Mouse (Mus musculus): ENCODE data around the gene Tcf20. TPM values are rescaled to one million over a fixed set of nuclear protein-coding genes. Genes with fewer than 3 reads are reported as not detected.

The Tcf20 gene
- total and polyA plus RNA-seq, 3 experiments = 34.7 to 92.0 (median 91.8) TPM

DNA sequence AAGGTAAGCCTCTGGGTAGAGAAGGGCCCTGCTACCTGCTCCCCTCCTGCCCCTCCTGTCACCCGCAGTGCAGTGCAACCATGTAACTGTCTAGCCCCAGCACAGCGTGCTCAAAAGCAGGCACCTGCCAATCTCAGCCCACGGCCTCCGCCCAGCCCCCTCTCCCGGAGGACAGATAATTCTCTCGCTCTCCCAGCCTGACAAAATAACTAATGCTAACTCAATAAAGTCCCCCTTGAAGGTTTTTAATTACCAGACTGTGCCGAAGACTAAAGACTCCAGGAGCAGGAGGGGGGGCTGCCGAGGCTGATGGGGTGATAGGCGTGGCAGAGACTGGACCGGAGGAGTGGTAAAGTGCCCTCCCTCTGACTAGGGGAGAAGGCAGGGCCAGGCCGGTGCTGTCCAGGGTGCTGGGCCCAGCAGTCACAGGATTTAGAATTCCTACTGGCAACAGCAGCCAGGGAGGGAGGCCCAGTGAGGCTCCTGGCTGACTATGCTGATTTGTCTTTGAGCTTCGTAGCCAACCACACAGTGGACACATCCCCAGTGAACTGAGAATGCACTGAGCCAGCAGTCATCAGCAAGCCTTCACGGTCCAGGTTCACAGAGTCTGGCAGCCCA lies 66.7 kb downstream of the Tcf20 start:
- DNase-seq (ENCODE audit: low read depth, low spot score) = peak; percentile 77
- H3K27me3 ChIP-seq (ENCODE audit: control insufficient read depth in 1 of 2, insufficient read depth in 2 of 2, low read length in 2 of 2) = peaks cover 0 to 2% of the 10 kb centered on the region in 2 experiments; a peak in 1 of 4 replicates

DNA sequence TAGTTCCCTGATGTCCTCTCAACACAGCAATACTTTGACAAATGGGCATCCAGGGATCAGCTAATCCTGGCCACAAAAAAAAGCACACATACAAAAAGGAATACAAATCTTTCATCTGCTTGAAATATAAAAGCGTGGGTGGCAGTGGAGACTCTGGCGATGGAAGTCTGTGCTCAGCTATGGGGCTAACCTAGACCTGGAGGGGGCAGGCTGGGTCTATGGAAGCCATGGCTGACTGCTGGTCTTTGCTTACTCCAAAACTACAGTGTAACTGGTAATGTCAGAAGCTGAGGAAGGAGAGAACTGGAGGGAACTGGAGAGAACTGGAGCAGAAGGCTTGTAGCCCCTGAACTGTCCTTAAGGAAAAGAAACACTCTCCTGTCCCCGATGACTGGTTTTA lies 69.7 kb downstream of the Tcf20 start:
- DNase-seq (ENCODE audit: low read depth, low spot score) = no peak
- Histone ChIP-seq H3K36me3 (ENCODE audit: control insufficient read depth in 1 of 2, insufficient read depth in 2 of 2, low read length in 2 of 2) (peaks cover 0 to 13% of the 10 kb centered on the region in 2 experiments; a peak in 2 of 4 replicates), H3K27ac (ENCODE audit: control insufficient read depth, low read depth, low read length) (no peak overlapping the region), H3K9me3 (replicated peaks; ENCODE audit: insufficient read depth, low read length) (no peaks in the 10 kb centered on the region), H3K4me1 (ENCODE audit: control insufficient read depth in 1 of 2, insufficient read depth in 2 of 2, low read length in 2 of 2) (peaks cover 2 to 32% of the 10 kb centered on the region in 2 experiments; a peak in 3 of 4 replicates), H3K79me2 (ENCODE audit: control insufficient read depth, insufficient read depth, low read length, poor library complexity) (no peaks in the 10 kb centered on the region), H3K4me3 (ENCODE audit: control insufficient read depth in 1 of 2, insufficient read depth in 1 of 2, low read depth in 2 of 2, low read length in 2 of 2) (no peak overlapping the region), H3K27me3 (ENCODE audit: control insufficient read depth in 1 of 2, insufficient read depth in 2 of 2, low read length in 2 of 2) (no peaks in the 10 kb centered on the region; a peak in 1 of 4 replicates), H3K9ac (ENCODE audit: control insufficient read depth, low read depth, low read length, poor library complexity, severe bottlenecking) (no peak overlapping the region)
- TF ChIP-seq MAZ (IDR thresholded peaks at IDR 0.05; ENCODE audit: low read depth, low read length) (no peak), E2F4 (IDR thresholded peaks at IDR 0.05; ENCODE audit: borderline replicate concordance, low read depth, low read length) (no peak), RAD21 (IDR thresholded peaks at IDR 0.05; ENCODE audit: low read depth, low read length) (no peak; the same call in 1 of the 2 replicates), TCF12 (IDR thresholded peaks at IDR 0.05; ENCODE audit: low read depth, low read length) (no peak), NRF1 (IDR thresholded peaks at IDR 0.05; ENCODE audit: insufficient read depth, low read depth, low read length, poor library complexity, severe bottlenecking) (no peak), NELFE (IDR thresholded peaks at IDR 0.05; ENCODE audit: low read depth, low read length) (no peak), RCOR1 (IDR thresholded peaks at IDR 0.05; ENCODE audit: low read depth, low read length) (no peak)

More for the DNA sequence above, 66.7 kb downstream of the Tcf20 start:
- H3K9me3 ChIP-seq (replicated peaks; ENCODE audit: insufficient read depth, low read length) = no peaks in the 10 kb centered on the region
- peaks cover 2 to 23% of the 10 kb centered on the region in 2 experiments; a peak in 3 of 4 replicates for H3K4me1 ChIP-seq (ENCODE audit: control insufficient read depth in 1 of 2, insufficient read depth in 2 of 2, low read length in 2 of 2)
- H3K4me3 ChIP-seq (ENCODE audit: control insufficient read depth in 1 of 2, insufficient read depth in 1 of 2, low read depth in 2 of 2, low read length in 2 of 2) = peak overlapping the region; percentile 16 to 50; a peak in 3 of 4 replicates
- TF ChIP-seq BHLHE40 (IDR thresholded peaks at IDR 0.05; ENCODE audit: borderline replicate concordance, low read depth, low read length) (no peak), MAZ (IDR thresholded peaks at IDR 0.05; ENCODE audit: low read depth, low read length) (peak; percentile 54), MXI1 (IDR thresholded peaks at IDR 0.05; ENCODE audit: low read depth, low read length) (peak; percentile 92), SIN3A (IDR thresholded peaks at IDR 0.05; ENCODE audit: low read length) (peak; percentile 97)
- no peak overlapping the region for H3K9ac ChIP-seq (ENCODE audit: control insufficient read depth, low read depth, low read length, poor library complexity, severe bottlenecking)
- no peaks in the 10 kb centered on the region for H3K79me2 ChIP-seq (ENCODE audit: control insufficient read depth, insufficient read depth, low read length, poor library complexity)
- no peak overlapping the region for H3K27ac ChIP-seq (ENCODE audit: control insufficient read depth, low read depth, low read length)
- H3K36me3 ChIP-seq (ENCODE audit: control insufficient read depth in 1 of 2, insufficient read depth in 2 of 2, low read length in 2 of 2) = peaks cover 0 to 10% of the 10 kb centered on the region in 2 experiments; a peak in 2 of 4 replicates

DNA sequence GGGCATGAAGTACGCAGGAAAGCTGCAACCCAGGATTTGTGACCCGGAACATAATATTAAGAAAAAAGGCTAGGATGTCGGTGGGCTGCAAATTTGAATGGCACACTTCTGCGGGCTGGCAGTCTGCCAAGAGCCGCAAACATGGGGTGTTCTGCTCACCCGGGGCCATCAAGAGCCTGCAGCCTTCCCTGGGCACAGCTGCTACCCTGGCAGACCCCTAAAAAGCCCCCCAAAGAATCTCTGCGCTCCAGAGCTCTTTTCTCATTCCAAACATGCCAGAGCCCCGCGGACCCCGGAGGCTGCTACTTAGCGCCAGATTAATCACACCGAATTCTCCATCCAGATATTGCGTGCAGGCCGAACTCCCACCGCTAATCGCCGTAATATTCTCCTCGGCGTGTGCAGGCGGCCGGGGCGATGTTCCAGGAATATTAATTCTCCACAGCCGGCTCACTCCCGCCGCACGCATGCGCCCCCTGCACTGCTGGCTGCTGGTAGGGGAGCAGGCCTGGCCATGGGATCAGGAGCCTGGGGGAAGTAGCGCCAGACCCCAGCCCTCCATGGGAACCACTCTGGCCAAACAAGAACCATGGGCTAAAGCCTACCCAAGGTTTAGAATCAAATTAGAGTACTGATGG lies 70.3 kb downstream of the Tcf20 start:
- no peaks in the 10 kb centered on the region for H3K9me3 ChIP-seq (replicated peaks; ENCODE audit: insufficient read depth, low read length)
- H3K79me2 ChIP-seq (ENCODE audit: control insufficient read depth, insufficient read depth, low read length, poor library complexity) = no peaks in the 10 kb centered on the region
- no peaks in the 10 kb centered on the region; a peak in 1 of 4 replicates for H3K27me3 ChIP-seq (ENCODE audit: control insufficient read depth in 1 of 2, insufficient read depth in 2 of 2, low read length in 2 of 2)
- peaks cover 0 to 13% of the 10 kb centered on the region in 2 experiments; a peak in 2 of 4 replicates for H3K36me3 ChIP-seq (ENCODE audit: control insufficient read depth in 1 of 2, insufficient read depth in 2 of 2, low read length in 2 of 2)
- H3K9ac ChIP-seq (ENCODE audit: control insufficient read depth, low read depth, low read length, poor library complexity, severe bottlenecking) = no peak overlapping the region
- no peak overlapping the region for H3K27ac ChIP-seq (ENCODE audit: control insufficient read depth, low read depth, low read length)
- TF ChIP-seq TCF12 (IDR thresholded peaks at IDR 0.05; ENCODE audit: low read depth, low read length) (no peak), JUND (IDR thresholded peaks at IDR 0.05; ENCODE audit: low read depth, low read length) (no peak), NELFE (IDR thresholded peaks at IDR 0.05; ENCODE audit: low read depth, low read length) (no peak), TAL1 (IDR thresholded peaks at IDR 0.05; ENCODE audit: low read length) (no peak), MEF2A (IDR thresholded peaks at IDR 0.05; ENCODE audit: extremely low read depth, insufficient replicate concordance, low read depth, low read length, poor library complexity, severe bottlenecking) (no peak), ETS1 (IDR thresholded peaks at IDR 0.05; ENCODE audit: low read depth, low read length) (no peak), SMC3 (IDR thresholded peaks at IDR 0.05; ENCODE audit: low read depth, low read length) (no peak), ZMIZ1 (IDR thresholded peaks at IDR 0.05; ENCODE audit: low read depth, low read length) (no peak), MXI1 (IDR thresholded peaks at IDR 0.05; ENCODE audit: low read depth, low read length) (no peak), HCFC1 (IDR thresholded peaks at IDR 0.05; ENCODE audit: low read depth, low read length) (no peak), CHD1 (IDR thresholded peaks at IDR 0.05; ENCODE audit: low read depth, low read length) (no peak), UBTF (IDR thresholded peaks at IDR 0.05; ENCODE audit: borderline replicate concordance, insufficient read depth, low read depth, low read length) (no peak), KAT2A (conservative IDR thresholded peaks at IDR 0.05; ENCODE audit: low read depth, low read length) (no peak), USF1 (IDR thresholded peaks at IDR 0.05; ENCODE audit: low read depth, low read length) (no peak), MAX (IDR thresholded peaks at IDR 0.05; ENCODE audit: low read length) (no peak), RAD21 (IDR thresholded peaks at IDR 0.05; ENCODE audit: low read depth, low read length) (no peak), BHLHE40 (IDR thresholded peaks at IDR 0.05; ENCODE audit: borderline replicate concordance, low read depth, low read length) (no peak)
- DNase-seq (ENCODE audit: low read depth, low spot score) = no peak
- peaks cover 2 to 29% of the 10 kb centered on the region in 2 experiments; a peak in 3 of 4 replicates for H3K4me1 ChIP-seq (ENCODE audit: control insufficient read depth in 1 of 2, insufficient read depth in 2 of 2, low read length in 2 of 2)
- H3K4me3 ChIP-seq (ENCODE audit: control insufficient read depth in 1 of 2, insufficient read depth in 1 of 2, low read depth in 2 of 2, low read length in 2 of 2) = no peak overlapping the region

Data from MEL (cell line).